Mouse (Mus musculus): ENCODE measurements around the gene Hmgxb4. TPM values are rescaled to one million over a fixed set of nuclear protein-coding genes. Genes with fewer than 3 reads are reported as not detected.

Hmgxb4 gene
- polyA plus RNA-seq, 1 experiment: 20.0 TPM

- no peak for DNase-seq (ENCODE audit: low read depth)
Measured at GRCm38 (mm10) chr8:75071627-75072346, 78.6 kb downstream of the Hmgxb4 start.

GRCm38 (mm10) chr8:75074876-75075275 lies 81.7 kb downstream of the Hmgxb4 start:
- no peak for DNase-seq (ENCODE audit: low read depth)

- no peak for DNase-seq (ENCODE audit: low read depth)
Measured at GRCm38 (mm10) chr8:75078215-75078614, 85.1 kb downstream of the Hmgxb4 start.

- no peak for DNase-seq (ENCODE audit: low read depth)
Measured at GRCm38 (mm10) chr8:75078851-75079250, 85.7 kb downstream of the Hmgxb4 start.

Other genes starting within 250 kb of the Hmgxb4 start
- 0.09 TPM in 1 of 2 replicates, not detected in the other for gene Isx, start 120.2 kb upstream of the Hmgxb4 start, polyA plus RNA-seq (2012; rRNA removed)
- 67.1 and 71.9 TPM in 2 replicates for gene Tom1, start 40.3 kb downstream of the Hmgxb4 start, polyA plus RNA-seq (2012; rRNA removed)
- 20.9 and 23.9 TPM in 2 replicates for gene Hmox1, start 100.3 kb downstream of the Hmgxb4 start, polyA plus RNA-seq (2012; rRNA removed)
- 7.6 and 8.3 TPM in 2 replicates for gene Mcm5, start 116.2 kb downstream of the Hmgxb4 start, polyA plus RNA-seq (2012; rRNA removed)
- 6.2 and 9.6 TPM in 2 replicates for gene Rasd2, start 220.6 kb downstream of the Hmgxb4 start, polyA plus RNA-seq (2012; rRNA removed)